Mouse (Mus musculus): Measurements from ENCODE around the gene P3h3. TPM values are rescaled to one million over a fixed set of nuclear protein-coding genes. Genes with fewer than 3 reads are reported as not detected.

The P3h3 gene
- polyA plus RNA-seq, 1 experiment from 2014 or later = 18.1 TPM

- 3% methylated on average over 8 of the region's 8 CpGs for WGBS
- peak overlapping the region; percentile 97 for H3K27ac ChIP-seq
- no peaks in the 10 kb centered on the region for H3K27me3 ChIP-seq (replicated peaks)
- H3K4me1 ChIP-seq = peaks cover 79% of the 10 kb centered on the region
- ATAC-seq (replicated peaks) = peak; percentile 5
- H3K36me3 ChIP-seq (replicated peaks) = no peaks in the 10 kb centered on the region
- no peaks in the 10 kb centered on the region for H3K9me3 ChIP-seq
- H3K4me2 ChIP-seq = peak overlapping the region; percentile 75
- H3K9ac ChIP-seq = peak overlapping the region; percentile 92
- peak overlapping the region; percentile 81 for H3K4me3 ChIP-seq
Measured at GRCm38 (mm10) chr6:124862406-124863124, 5.0 kb upstream of the P3h3 start.

DNA sequence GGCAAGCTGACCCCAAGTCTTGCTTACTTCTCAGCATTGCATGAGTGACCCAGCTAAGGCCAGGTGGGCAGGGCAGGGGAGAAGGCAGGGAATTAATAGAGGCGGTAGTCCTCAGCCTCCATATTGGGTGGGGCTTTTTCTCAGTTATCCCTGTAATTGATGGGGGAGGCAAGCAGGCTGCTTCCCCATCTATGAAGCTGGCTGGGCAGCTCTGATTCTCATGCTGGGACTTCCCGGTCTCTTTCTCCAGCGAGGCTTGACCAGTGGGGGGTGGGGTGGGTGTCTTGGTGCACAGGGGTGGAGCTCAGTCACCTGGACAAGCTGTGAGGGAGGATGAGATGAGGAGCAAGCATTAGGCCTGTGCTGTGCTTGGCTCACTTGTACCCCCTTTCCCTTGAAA lies 4.2 kb upstream of the P3h3 start:
- no peak for ATAC-seq (replicated peaks)
- 46% methylated on average over 3 of the region's 3 CpGs for WGBS
- Histone ChIP-seq H3K4me1 (peaks cover 79% of the 10 kb centered on the region), H3K27ac (peak overlapping the region; percentile 97), H3K4me3 (peak overlapping the region; percentile 81), H3K36me3 (replicated peaks) (no peaks in the 10 kb centered on the region), H3K27me3 (replicated peaks) (no peaks in the 10 kb centered on the region), H3K4me2 (peak overlapping the region; percentile 75), H3K9me3 (no peaks in the 10 kb centered on the region), H3K9ac (peak overlapping the region; percentile 92)

DNA sequence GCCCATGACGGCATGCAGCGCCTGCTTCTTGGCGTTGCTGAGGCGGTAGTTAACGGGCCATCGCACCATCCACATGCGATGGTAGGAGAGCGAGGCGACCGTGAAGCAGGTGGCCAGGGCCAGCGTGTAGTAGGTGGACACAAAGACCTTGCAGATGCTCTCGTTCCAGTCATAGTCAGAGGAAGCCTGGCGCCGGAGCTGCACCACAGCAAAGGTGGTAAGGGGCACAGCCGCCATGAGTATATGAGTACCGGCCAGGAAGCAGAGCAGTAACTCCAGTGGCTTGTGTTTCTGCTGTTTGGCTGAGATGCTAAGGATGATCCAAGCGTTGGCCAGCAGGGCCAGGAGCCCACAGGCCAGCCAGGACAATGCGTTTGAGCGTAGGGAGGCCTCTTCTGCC lies 3.7 kb upstream of the P3h3 start:
- ATAC-seq (replicated peaks) = no peak
- H3K9me3 ChIP-seq = no peaks in the 10 kb centered on the region
- H3K27me3 ChIP-seq (replicated peaks) = no peaks in the 10 kb centered on the region
- peak overlapping the region; percentile 97 for H3K27ac ChIP-seq
- peaks cover 81% of the 10 kb centered on the region for H3K4me1 ChIP-seq
- H3K4me2 ChIP-seq = peak overlapping the region; percentile 75
- no peaks in the 10 kb centered on the region for H3K36me3 ChIP-seq (replicated peaks)
- H3K9ac ChIP-seq = peak overlapping the region; percentile 92
- 80% methylated on average over 19 of the region's 19 CpGs for WGBS
- peak overlapping the region; percentile 81; the same call in 1 of the 2 replicates for H3K4me3 ChIP-seq

DNA sequence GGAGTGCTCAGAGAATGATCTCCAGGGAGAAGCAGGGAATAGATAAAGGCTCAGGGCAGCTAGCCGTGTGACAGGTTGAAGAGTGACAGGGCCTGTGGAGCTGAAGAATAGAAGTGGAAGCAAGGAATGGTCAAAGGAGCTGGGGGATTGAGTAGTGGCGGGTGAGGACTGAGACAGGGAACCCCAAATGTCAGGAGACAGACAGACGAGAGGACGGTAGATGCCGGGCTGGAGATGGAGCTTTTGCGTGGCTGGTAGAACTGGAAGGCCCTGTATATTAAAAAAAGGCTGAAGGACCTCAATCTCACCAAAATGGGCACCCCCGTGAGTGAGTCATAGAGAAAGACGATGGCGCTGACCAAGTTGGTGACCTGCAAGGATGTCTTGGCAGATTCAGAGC lies 3.0 kb upstream of the P3h3 start:
- H3K36me3 ChIP-seq (replicated peaks) = no peaks in the 10 kb centered on the region
- no peak for ATAC-seq (replicated peaks)
- 77% methylated on average over 9 of the region's 9 CpGs for WGBS
- no peaks in the 10 kb centered on the region for H3K27me3 ChIP-seq (replicated peaks)
- no peaks in the 10 kb centered on the region for H3K9me3 ChIP-seq
- H3K4me2 ChIP-seq = peak overlapping the region; percentile 75
- peak overlapping the region; percentile 92; the same call in 1 of the 2 replicates for H3K9ac ChIP-seq
- H3K4me3 ChIP-seq = peak overlapping the region; percentile 8
- H3K27ac ChIP-seq = peak overlapping the region; percentile 77
- peaks cover 81% of the 10 kb centered on the region for H3K4me1 ChIP-seq

DNA sequence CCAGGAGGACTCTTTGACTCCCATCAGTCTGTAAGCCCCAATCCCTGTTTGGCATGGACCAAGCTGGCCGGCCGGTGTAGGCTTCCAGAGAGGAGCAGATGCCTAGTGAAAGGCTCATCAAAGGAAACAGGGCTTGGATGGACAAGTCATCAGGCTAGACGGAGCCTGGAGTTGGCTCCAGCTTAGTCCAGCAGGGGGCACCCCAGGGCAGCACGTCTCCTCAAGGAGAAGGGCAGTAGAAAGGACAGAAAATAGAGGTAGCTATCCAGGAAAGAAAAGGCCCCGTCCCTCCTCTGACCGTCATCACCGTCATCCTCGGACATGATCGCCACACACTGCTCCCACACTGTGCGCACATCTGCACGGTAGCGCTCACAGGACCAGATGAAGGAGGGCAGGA lies 2.2 kb upstream of the P3h3 start:
- ATAC-seq (replicated peaks) = no peak

GRCm38 (mm10) chr6:124858561-124859318 lies 1.2 kb upstream of the P3h3 start:
- H3K9me3 ChIP-seq = no peaks in the 10 kb centered on the region
- ATAC-seq (replicated peaks) = no peak
- peak overlapping the region; percentile 87 for H3K4me2 ChIP-seq
- H3K36me3 ChIP-seq (replicated peaks) = no peaks in the 10 kb centered on the region
- H3K9ac ChIP-seq = no peak overlapping the region
- no peaks in the 10 kb centered on the region for H3K27me3 ChIP-seq (replicated peaks)
- no peak overlapping the region for H3K4me3 ChIP-seq
- 0 out of 2 replicates have a peak overlapping the region, but pooled peaks have one; percentile 99 for H3K27ac ChIP-seq
- 81% methylated on average over 27 of the region's 28 CpGs for WGBS
- H3K4me1 ChIP-seq = peaks cover 69% of the 10 kb centered on the region

More for the DNA sequence above, 2.2 kb upstream of the P3h3 start:
- Histone ChIP-seq H3K4me3 (peak overlapping the region; percentile 8), H3K9me3 (no peaks in the 10 kb centered on the region), H3K27ac (peak overlapping the region; percentile 77), H3K36me3 (replicated peaks) (no peaks in the 10 kb centered on the region), H3K4me1 (peaks cover 77% of the 10 kb centered on the region), H3K9ac (peak overlapping the region; percentile 92), H3K4me2 (peak overlapping the region; percentile 75), H3K27me3 (replicated peaks) (no peaks in the 10 kb centered on the region)
- WGBS = 4% methylated on average over 12 of the region's 12 CpGs

GRCm38 (mm10) chr6:124857840-124858530 lies 433 bp upstream of the P3h3 start:
- no peak for ATAC-seq (replicated peaks)
- peak overlapping the region; percentile 74 for H3K4me3 ChIP-seq

DNA sequence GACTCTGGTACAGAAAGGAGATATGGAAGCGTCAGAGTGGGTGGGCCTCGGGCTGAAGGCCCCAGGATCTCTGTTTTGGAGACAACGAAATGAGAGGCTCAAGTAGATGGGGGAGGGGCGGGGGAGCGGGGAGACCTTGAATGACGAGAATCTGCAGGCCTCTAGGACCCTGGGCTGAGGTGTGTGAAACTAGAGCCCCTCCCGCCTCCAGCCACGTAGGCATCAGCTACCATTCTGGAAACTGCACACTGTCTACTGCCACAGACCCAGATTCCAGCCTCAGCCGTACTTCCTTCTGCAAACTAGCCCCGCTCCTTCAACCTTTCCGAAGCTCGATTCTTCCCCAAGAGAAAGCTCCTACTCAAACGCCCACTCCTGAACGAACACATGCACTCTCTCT lies 1.2 kb downstream of the P3h3 start:
- peaks cover 50% of the 10 kb centered on the region for H3K4me1 ChIP-seq
- H3K4me3 ChIP-seq = peak overlapping the region; percentile 74
- H3K27me3 ChIP-seq (replicated peaks) = no peaks in the 10 kb centered on the region
- peak overlapping the region; percentile 87 for H3K4me2 ChIP-seq
- H3K27ac ChIP-seq = peak overlapping the region; percentile 99
- 3% methylated on average over 14 of the region's 14 CpGs for WGBS
- H3K9ac ChIP-seq = peak overlapping the region; percentile 94
- 0 out of 2 replicates have a peak, but pooled peaks cover 4% of the 10 kb centered on the region for H3K36me3 ChIP-seq (replicated peaks)
- peak; percentile 89 for ATAC-seq (replicated peaks)
- no peaks in the 10 kb centered on the region for H3K9me3 ChIP-seq

More at GRCm38 (mm10) chr6:124857840-124858530, 433 bp upstream of the P3h3 start:
- 25% methylated on average over 26 of the region's 26 CpGs for WGBS
- Histone ChIP-seq H3K36me3 (replicated peaks) (no peaks in the 10 kb centered on the region), H3K4me2 (peak overlapping the region; percentile 87), H3K9ac (peak overlapping the region; percentile 94; the same call in 1 of the 2 replicates), H3K4me1 (peaks cover 66% of the 10 kb centered on the region), H3K27ac (peak overlapping the region; percentile 99), H3K27me3 (replicated peaks) (no peaks in the 10 kb centered on the region), H3K9me3 (no peaks in the 10 kb centered on the region)

DNA sequence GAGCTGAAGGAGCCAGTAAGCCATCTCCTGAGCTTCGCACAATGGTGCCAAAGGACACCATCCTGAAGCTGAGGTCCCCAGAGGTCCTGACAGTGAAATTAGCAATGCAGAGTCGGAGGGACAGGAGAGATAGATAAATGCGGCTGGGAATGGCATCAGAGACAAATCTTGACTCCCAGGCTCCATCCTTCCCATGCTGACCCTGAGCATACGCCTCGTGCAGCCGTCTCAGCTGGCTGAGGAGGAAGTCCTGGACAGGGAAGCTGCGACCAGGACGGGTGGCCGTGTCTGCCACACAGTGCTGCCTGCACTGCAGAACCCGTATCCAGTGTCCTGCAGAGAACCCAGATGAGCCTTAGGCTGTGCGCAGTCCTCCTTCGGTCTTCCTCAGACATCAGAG lies 2.9 kb downstream of the P3h3 start:
- peaks cover 33% of the 10 kb centered on the region for H3K4me1 ChIP-seq
- H3K27me3 ChIP-seq (replicated peaks) = no peaks in the 10 kb centered on the region
- H3K36me3 ChIP-seq (replicated peaks) = 0 out of 2 replicates have a peak, but pooled peaks cover 4% of the 10 kb centered on the region
- no peak for ATAC-seq (replicated peaks)
- no peak overlapping the region for H3K9ac ChIP-seq
- H3K27ac ChIP-seq = no peak overlapping the region
- H3K4me2 ChIP-seq = no peak overlapping the region
- 72% methylated on average over 12 of the region's 12 CpGs for WGBS
- no peaks in the 10 kb centered on the region for H3K9me3 ChIP-seq
- no peak overlapping the region for H3K4me3 ChIP-seq

GRCm38 (mm10) chr6:124850535-124850934 lies 7.0 kb downstream of the P3h3 start:
- Histone ChIP-seq H3K36me3 (replicated peaks) (0 out of 2 replicates have a peak, but pooled peaks cover 4% of the 10 kb centered on the region), H3K27me3 (replicated peaks) (no peaks in the 10 kb centered on the region), H3K4me2 (no peak overlapping the region), H3K4me3 (no peak overlapping the region), H3K9me3 (no peaks in the 10 kb centered on the region), H3K9ac (no peak overlapping the region), H3K4me1 (peaks cover 10% of the 10 kb centered on the region), H3K27ac (no peak overlapping the region)
- no peak for ATAC-seq (replicated peaks)
- 60% methylated on average over 8 of the region's 8 CpGs for WGBS

DNA sequence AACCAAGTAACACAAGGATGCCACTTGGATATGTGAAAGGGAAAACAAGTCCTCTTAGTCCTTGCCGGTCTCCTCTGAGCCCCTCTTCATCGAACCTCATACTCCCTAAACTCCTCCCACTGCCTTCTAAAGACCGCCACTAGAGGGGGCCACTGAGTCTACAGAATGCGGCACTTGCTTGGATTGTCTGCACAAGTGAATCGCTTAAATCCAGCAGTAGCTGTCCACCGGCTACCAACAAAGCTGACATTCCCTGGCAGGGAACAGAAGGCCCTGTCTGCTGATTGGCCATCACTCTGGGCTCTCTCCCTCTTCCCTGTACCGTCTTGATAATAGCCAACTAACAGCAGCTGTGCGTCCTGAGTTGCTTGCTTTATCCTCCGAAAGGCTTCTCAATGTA lies 10.2 kb downstream of the P3h3 start:
- no peak overlapping the region for H3K4me3 ChIP-seq
- 5% methylated on average over 9 of the region's 9 CpGs for WGBS
- peak; percentile 86 for ATAC-seq (replicated peaks)
- no peaks in the 10 kb centered on the region for H3K9me3 ChIP-seq
- peaks cover 6% of the 10 kb centered on the region for H3K4me1 ChIP-seq
- peaks cover 7% of the 10 kb centered on the region; the same call in 1 of the 2 replicates for H3K36me3 ChIP-seq (replicated peaks)
- H3K27me3 ChIP-seq (replicated peaks) = no peaks in the 10 kb centered on the region
- peak overlapping the region; percentile 80 for H3K27ac ChIP-seq
- 0 out of 2 replicates have a peak overlapping the region, but pooled peaks have one; percentile 22 for H3K9ac ChIP-seq
- H3K4me2 ChIP-seq = peak overlapping the region; percentile 34; the same call in 1 of the 2 replicates

Data from midbrain, embryonic 15.5 days (tissue).